Mouse (Mus musculus): ENCODE results near the gene Hdac10.

Gene Hdac10

GRCm38 (mm10) chr15:89122649-89123366 lies 5.7 kb downstream of the Hdac10 start, which contains the start of gene Tubgcp6:
Gene Tubgcp6 (minus strand): TSS chr15:89123112.
- peak; percentile 95 for DNase-seq

- no peak for DNase-seq
Observed at GRCm38 (mm10) chr15:89118007-89118406, 10.5 kb downstream of the Hdac10 start.

- DNase-seq, result peak; percentile 83
Observed at GRCm38 (mm10) chr15:89110147-89110546, 18.4 kb downstream of the Hdac10 start.

- DNase-seq, result peak; percentile 56
Observed at GRCm38 (mm10) chr15:89106976-89107375, 21.5 kb downstream of the Hdac10 start.

- peak; percentile 92 for DNase-seq
Observed at GRCm38 (mm10) chr15:89106073-89106472, 22.4 kb downstream of the Hdac10 start.

GRCm38 (mm10) chr15:89104425-89104824 lies 24.1 kb downstream of the Hdac10 start:
- DNase-seq, result peak; percentile 99

GRCm38 (mm10) chr15:89103921-89104320 lies 24.6 kb downstream of the Hdac10 start:
- DNase-seq, result peak; percentile 87

- DNase-seq, result peak; percentile 51
Observed at GRCm38 (mm10) chr15:89102646-89103045, 25.9 kb downstream of the Hdac10 start.

GRCm38 (mm10) chr15:89100823-89101222 lies 27.7 kb downstream of the Hdac10 start:
- DNase-seq, result peak; percentile 39

- DNase-seq, result peak; percentile 87
Observed at GRCm38 (mm10) chr15:89098616-89099015, 29.9 kb downstream of the Hdac10 start.

- peak; percentile 17 for DNase-seq
Observed at GRCm38 (mm10) chr15:89097450-89097849, 31.1 kb downstream of the Hdac10 start.

- no peak for DNase-seq
Observed at GRCm38 (mm10) chr15:89092181-89092580, 36.3 kb downstream of the Hdac10 start.

GRCm38 (mm10) chr15:89090662-89091061 lies 37.8 kb downstream of the Hdac10 start:
- DNase-seq, result no peak

- DNase-seq, result peak; percentile 61
Observed at GRCm38 (mm10) chr15:89089248-89090051, 39.0 kb downstream of the Hdac10 start.

GRCm38 (mm10) chr15:89088607-89089247 lies 39.8 kb downstream of the Hdac10 start, which contains the start of gene Selenoo:
Gene Selenoo (plus strand): TSS chr15:89089084.
- DNase-seq, result peak; percentile 93

- DNase-seq, result peak; percentile 58
Observed at GRCm38 (mm10) chr15:89084826-89085225, 43.7 kb downstream of the Hdac10 start.

- DNase-seq, result no peak
Observed at GRCm38 (mm10) chr15:89083906-89084305, 44.6 kb downstream of the Hdac10 start.

- DNase-seq, result peak; percentile 55
Observed at GRCm38 (mm10) chr15:89078208-89078836, 50.2 kb downstream of the Hdac10 start.

GRCm38 (mm10) chr15:89076156-89076731 lies 52.3 kb downstream of the Hdac10 start:
- DNase-seq, result peak; percentile 87

- DNase-seq, result peak; percentile 89
Observed at GRCm38 (mm10) chr15:89075478-89076147, 52.9 kb downstream of the Hdac10 start.

- no peak for DNase-seq
Observed at GRCm38 (mm10) chr15:89074613-89075477, 53.7 kb downstream of the Hdac10 start, which contains the start of gene Trabd. Gene Trabd (plus strand): TSS chr15:89075124.
